Mouse (Mus musculus): ENCODE data around the gene Thsd7b.

GRCm38 (mm10) chr1:129705701-129706100 is 432.6 kb downstream of the Thsd7b start:
- no peak for TF ChIP-seq CTCF (IDR thresholded peaks at IDR 0.05; ENCODE audit: control insufficient read depth, insufficient read depth, low read length)
- no peak for TF ChIP-seq POLR2A (IDR thresholded peaks at IDR 0.05; ENCODE audit: borderline replicate concordance, control insufficient read depth, low read depth, low read length)

All from bone marrow, adult 2 months (tissue).